Mouse (Mus musculus): ENCODE measurements around the gene Npas2.

GRCm38 (mm10) chr1:39313352-39314245 is 120.1 kb downstream of the Npas2 start:
- no peak for TF ChIP-seq CTCF (IDR thresholded peaks at IDR 0.05; ENCODE audit: low read depth)
- no peak for TF ChIP-seq EP300 (IDR thresholded peaks at IDR 0.05; ENCODE audit: low read depth)

Data from heart, postnatal 0 days (tissue).